Mouse (Mus musculus) heart, adult 2 months (tissue): ENCODE results near the gene Hoxa6.

Source experiments
- CTCF ChIP-seq: fragments of 200-600 bp; IDR thresholded peaks from 2 replicates; pipeline ENCODE4 v1.8.1; 2022; ENCODE audit warnings: antibody characterized with exemption, mild to moderate bottlenecking, moderate library complexity
- POLR2A ChIP-seq: fragments of 200-500 bp; IDR thresholded peaks from 2 replicates; pipeline ENCODE4 v1.6.1; 2011; ENCODE audit warnings: mild to moderate bottlenecking, low read depth, low read length, control low read depth; ENCODE audit not compliant: insufficient read depth

DNA sequence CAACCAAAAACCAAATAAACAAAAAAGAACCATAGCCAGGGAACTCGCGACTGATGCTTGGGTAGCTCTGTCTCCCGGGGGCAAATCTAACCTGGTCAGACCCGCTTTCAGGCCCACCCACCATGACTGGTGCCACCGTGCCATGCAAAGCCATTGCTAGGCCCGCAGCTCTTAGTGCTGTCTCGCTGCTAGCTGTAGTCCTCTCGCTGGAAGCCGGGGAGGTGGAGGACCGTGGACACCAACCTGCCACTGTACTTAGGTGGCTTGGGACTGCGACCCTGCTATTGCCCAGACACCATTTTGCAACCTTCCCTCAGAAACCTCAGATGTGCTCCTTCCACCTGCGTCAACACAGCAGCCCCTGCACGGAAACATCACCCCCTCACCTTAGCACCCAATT is 3.4 kb upstream of the Hoxa6 start:
- no peak for TF ChIP-seq CTCF
- no peak for TF ChIP-seq POLR2A
